Mouse (Mus musculus) colon, adult 2 months (tissue): Measurements from ENCODE around the gene Gsta3. TPM values are rescaled to one million over a fixed set of nuclear protein-coding genes. Genes with fewer than 3 reads are reported as not detected.

Experiments
- polyA plus RNA-seq: library from polyadenylated mRNA; depleted of rRNA; stranded (reverse); fragments of >200 nt; gene quantifications from 2 replicates; pipeline ENCODE4 v1.2.3, GENCODE M21; 2012; rRNA removed

The Gsta3 gene
- polyA plus RNA-seq = 1.8 and 3.9 TPM in 2 replicates

GRCm38 (mm10) chr1:21239911-21240898 lies at the start of gene Gsta3:
TSS of gene Gsta3 (plus strand) at chr1:21240589.

GRCm38 (mm10) chr1:21218489-21218919 lies 21.9 kb upstream of the Gsta3 start, which contains the start of gene Tmem14a:
TSS of gene Tmem14a (plus strand) at chr1:21218575.

Other genes with a start within 250 kb of the Gsta3 start
- gene Tram2, start 161.4 kb upstream of the Gsta3 start, polyA plus RNA-seq = 4.4 and 5.8 TPM in 2 replicates
- gene Tmem14a, start 22.0 kb upstream of the Gsta3 start, polyA plus RNA-seq = 2.3 and 3.0 TPM in 2 replicates
- 0.12 and 0.13 TPM in 2 replicates for gene Khdc1a, start 109.1 kb downstream of the Gsta3 start, polyA plus RNA-seq
- not detected in 2 replicates for gene Khdc1c, start 127.7 kb downstream of the Gsta3 start, polyA plus RNA-seq
- gene Khdc1b, start 143.0 kb downstream of the Gsta3 start, polyA plus RNA-seq = not detected in 2 replicates